Mouse (Mus musculus) CH12.LX (cell line): ENCODE measurements around the gene Esyt2. TPM values are rescaled to one million over a fixed set of nuclear protein-coding genes. Genes with fewer than 3 reads are reported as not detected.

Experiments used
- DNase-seq: peaks from one replicate; pipeline ENCODE4 v3.0.0-alpha.2; 2013; ENCODE audit errors: extremely low read depth
- H3K27ac ChIP-seq: 2 replicates; pipeline ENCODE4 v1.5.1; 2012; ENCODE audit warnings: low read depth, mild to moderate bottlenecking, control low read depth, moderate library complexity; ENCODE audit not compliant: insufficient read depth
- H3K27me3 ChIP-seq: replicated peaks from 2 replicates; pipeline ENCODE3; 2012; ENCODE audit warnings: inconsistent platforms
- H3K36me3 ChIP-seq, 2 experiments: replicated peaks in 1 of 2; 2 replicates each; pipeline versions ENCODE3 to v1.6.1; 2012; ENCODE audit warnings: inconsistent platforms in 1 of 2, low read length in 1 of 2, mild to moderate bottlenecking in 1 of 2, mixed read lengths in 1 of 2, moderate library complexity in 1 of 2; ENCODE audit not compliant: control insufficient read depth in 1 of 2, insufficient read depth in 1 of 2
- H3K4me1 ChIP-seq, 2 experiments: 2 replicates each; pipeline ENCODE4 v1.6.1; 2012; ENCODE audit warnings: inconsistent platforms in 1 of 2, moderate library complexity in 1 of 2; ENCODE audit not compliant: insufficient read depth in 2 of 2, control insufficient read depth in 1 of 2
- H3K4me2 ChIP-seq: 2 replicates; pipeline ENCODE4 v1.6.1; 2012; ENCODE audit warnings: low read depth, mild to moderate bottlenecking, control low read depth; ENCODE audit not compliant: poor library complexity, insufficient read depth, severe bottlenecking
- H3K4me3 ChIP-seq, 3 experiments: fragments of 150-350 bp in 1 of 3; sonication (generic) in 1 of 3; replicated peaks in 1 of 3; 2 replicates each; pipeline versions ENCODE3 to v1.5.1; 2011 to 2012; ENCODE audit warnings: low read depth in 2 of 3, low read length in 2 of 3, mild to moderate bottlenecking in 2 of 3, moderate library complexity in 2 of 3, control low read depth in 1 of 3, improper control_type of control experiment in 1 of 3, inconsistent platforms in 1 of 3, mixed read lengths in 1 of 3; ENCODE audit not compliant: poor library complexity in 1 of 3
- H3K79me2 ChIP-seq: replicated peaks from 2 replicates; pipeline ENCODE4 v1.6.1; 2012; ENCODE audit warnings: mild to moderate bottlenecking, moderate library complexity; ENCODE audit not compliant: control insufficient read depth, poor library complexity, insufficient read depth, severe bottlenecking; ENCODE audit errors: extremely low read depth
- H3K9ac ChIP-seq: 2 replicates; pipeline ENCODE4 v1.6.1; 2012; ENCODE audit warnings: low read depth, mild to moderate bottlenecking, control low read depth, moderate library complexity; ENCODE audit not compliant: insufficient read depth
- H3K9me3 ChIP-seq: replicated peaks from 2 replicates; pipeline ENCODE3; 2012; ENCODE audit warnings: low read length, inconsistent platforms, mixed read lengths
- CTCF ChIP-seq, 2 experiments: IDR thresholded peaks in 1 of 2; conservative IDR thresholded peaks in 1 of 2; 2 replicates each; pipeline ENCODE4 v1.5.1; 2011 to 2012; ENCODE audit warnings: low read depth in 2 of 2, low read length in 2 of 2, improper control_type of control experiment in 1 of 2, inconsistent platforms in 1 of 2, mild to moderate bottlenecking in 1 of 2, moderate library complexity in 1 of 2
- ETS1 ChIP-seq: conservative IDR thresholded peaks from 2 replicates; pipeline ENCODE4 v1.6.1; 2012; ENCODE audit warnings: low read depth, mild to moderate bottlenecking, inconsistent platforms, low read length, improper control_type of control experiment, moderate library complexity
- HCFC1 ChIP-seq: IDR thresholded peaks from 2 replicates; pipeline ENCODE4 v1.6.1; 2012; ENCODE audit warnings: low read depth, mild to moderate bottlenecking, inconsistent platforms, low read length, improper control_type of control experiment
- IRF4 ChIP-seq: IDR thresholded peaks from 2 replicates; pipeline ENCODE4 v1.6.1; 2014; ENCODE audit warnings: low read depth, mild to moderate bottlenecking, inconsistent platforms, low read length, improper control_type of control experiment
- JUND ChIP-seq: conservative IDR thresholded peaks from 2 replicates; pipeline ENCODE4 v1.6.1; 2011; ENCODE audit warnings: low read depth, low read length, improper control_type of control experiment
- KAT2A ChIP-seq: IDR thresholded peaks from 2 replicates; pipeline ENCODE4 v1.6.1; 2012; ENCODE audit warnings: low read length, improper control_type of control experiment, inconsistent platforms; ENCODE audit not compliant: insufficient replicate concordance
- MAX ChIP-seq: IDR thresholded peaks from 2 replicates; pipeline ENCODE4 v1.6.1; 2011; ENCODE audit warnings: low read length, improper control_type of control experiment
- MXI1 ChIP-seq: IDR thresholded peaks from 2 replicates; pipeline ENCODE4 v1.6.1; 2011; ENCODE audit warnings: mild to moderate bottlenecking, low read depth, low read length, improper control_type of control experiment
- MYC ChIP-seq: IDR thresholded peaks from 2 replicates; pipeline ENCODE4 v1.6.1; 2011; ENCODE audit warnings: low read depth, mild to moderate bottlenecking, improper control_type of control experiment, low read length
- NRF1 ChIP-seq: IDR thresholded peaks from 2 replicates; pipeline ENCODE4 v1.6.1; 2014; ENCODE audit warnings: low read depth, mild to moderate bottlenecking, inconsistent platforms, low read length, improper control_type of control experiment, moderate library complexity
- UBTF ChIP-seq: IDR thresholded peaks from 2 replicates; pipeline ENCODE4 v1.6.1; 2012; ENCODE audit warnings: low read depth, mild to moderate bottlenecking, inconsistent platforms, low read length, improper control_type of control experiment, moderate library complexity
- USF1 ChIP-seq: IDR thresholded peaks from 2 replicates; pipeline ENCODE4 v1.6.1; 2014; ENCODE audit warnings: low read depth, mild to moderate bottlenecking, inconsistent platforms, low read length, improper control_type of control experiment
- USF2 ChIP-seq: conservative IDR thresholded peaks from 2 replicates; pipeline ENCODE4 v1.6.1; 2011; ENCODE audit warnings: low read depth, low read length, improper control_type of control experiment
- ZC3H11A ChIP-seq: IDR thresholded peaks from 2 replicates; pipeline ENCODE4 v1.6.1; 2012; ENCODE audit warnings: low read depth, mild to moderate bottlenecking, inconsistent platforms, low read length, improper control_type of control experiment
- ZKSCAN1 ChIP-seq: IDR thresholded peaks from 2 replicates; pipeline ENCODE4 v1.6.1; 2012; ENCODE audit warnings: low read depth, inconsistent platforms, low read length, improper control_type of control experiment, borderline replicate concordance
- ZMIZ1 ChIP-seq: IDR thresholded peaks from 2 replicates; pipeline ENCODE4 v1.6.1; 2012; ENCODE audit warnings: low read depth, mild to moderate bottlenecking, inconsistent platforms, low read length, improper control_type of control experiment
- dilution Hi-C: fragments of 300-500 bp; cut with MboI; formaldehyde crosslinking; loops from 2 replicates; pipeline ENCODE4 v1.14.3; 2020; ENCODE audit warnings: low sequenced_read_pairs; ENCODE audit not compliant: extremely low pct_unique_long_range_greater_than_20kb, extremely low pct_ligation_motif_present
- in situ Hi-C: fragments of 300-500 bp; cut with MboI; formaldehyde crosslinking; loops from 3 replicates; pipeline ENCODE4 v1.14.3; 2019; ENCODE audit warnings: low sequenced_read_pairs, low pct_ligation_motif_present, low pct_unique_long_range_greater_than_20kb, mixed read lengths
- polyA plus RNA-seq: library from polyadenylated mRNA; unstranded; fragments of >175 nt; gene quantifications from 2 replicates; pipeline ENCODE4 v1.2.1, GENCODE M21; 2012; ENCODE audit warnings: low read depth; ENCODE audit not compliant: insufficient read length
- total RNA-seq, 2 experiments: library from RNA; depleted of rRNA; stranded (reverse); fragments of 300-350 nt in 1 of 2; fragments of >200 nt in 1 of 2; gene quantifications; 2 replicates each; pipeline ENCODE4 v1.2.3; 2012 to 2014

Esyt2 gene
- total and polyA plus RNA-seq, 3 experiments = 6.9 to 12.8 (median 8.2) TPM

DNA sequence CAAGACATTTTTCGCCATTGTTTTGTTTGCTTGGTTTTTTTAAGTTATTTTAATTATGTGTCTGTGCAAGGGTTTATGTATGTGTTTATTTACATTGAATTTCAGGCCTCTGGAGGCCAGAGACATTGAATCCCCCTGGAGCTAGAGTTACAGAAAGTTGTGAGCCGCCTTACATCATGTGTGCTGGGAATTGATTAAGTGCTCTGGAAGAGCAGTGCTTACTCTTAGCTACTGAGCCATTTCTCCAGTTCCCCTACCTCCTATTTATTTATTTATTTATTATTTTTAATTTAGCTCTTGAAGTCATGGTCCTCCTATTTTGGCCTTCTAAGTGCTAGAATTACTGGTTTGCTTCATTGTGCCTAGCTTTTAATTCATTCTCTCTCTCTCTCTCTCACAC is 140.7 kb downstream of the Esyt2 start:
- in situ Hi-C loops = loop anchor here (25.0 kb wide), 1 partner anchor 134 kb away; the partner anchor contains the start of genes Esyt2 and Gm11027
- Histone ChIP-seq H3K27me3 (no peaks in the 10 kb centered on the region), H3K4me1 (peaks cover 0 to 20% of the 10 kb centered on the region in 2 experiments; a peak in 2 of 4 replicates), H3K4me3 (no peak overlapping the region), H3K36me3 (peaks cover 40 to 88% of the 10 kb centered on the region in 2 experiments), H3K79me2 (no peaks in the 10 kb centered on the region), H3K9me3 (no peaks in the 10 kb centered on the region), H3K4me2 (no peak overlapping the region), H3K27ac (no peak overlapping the region), H3K9ac (no peak overlapping the region)
- dilution Hi-C loops = no loop called here
- DNase-seq = no peak
- TF ChIP-seq KAT2A (no peak), MXI1 (no peak), JUND (no peak), UBTF (no peak), USF2 (no peak), ETS1 (no peak), ZMIZ1 (no peak), MAX (no peak), HCFC1 (no peak), ZKSCAN1 (no peak), ZC3H11A (no peak), NRF1 (no peak), MYC (no peak), USF1 (no peak), CTCF (conservative IDR thresholded peaks at IDR 0.05 in 1 of 2, IDR thresholded peaks at IDR 0.05 in 1 of 2; ENCODE audit: low read depth in 2 of 2, low read length in 2 of 2) (no peak), IRF4 (no peak)
- TF ChIP-seq, all 38 proteins: peak for 0

DNA sequence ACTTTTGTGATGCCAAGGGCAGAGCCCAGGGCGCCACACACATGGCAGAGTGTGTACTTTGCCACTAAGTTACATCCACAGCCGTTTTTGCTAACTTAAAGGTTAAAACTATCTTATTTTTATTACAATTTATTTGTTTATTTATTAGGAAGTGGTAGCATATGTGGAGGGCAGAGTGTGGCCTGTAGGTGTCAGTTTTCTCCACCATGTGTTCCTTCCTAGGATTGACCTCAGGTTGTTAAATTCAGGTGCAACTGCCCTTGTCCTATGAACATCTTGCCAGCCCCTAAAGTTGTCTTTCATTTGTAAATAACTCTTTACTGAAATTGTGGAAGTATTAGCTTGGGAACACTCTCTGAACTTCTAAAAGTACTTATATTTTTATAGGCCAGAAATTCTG is 144.4 kb downstream of the Esyt2 start:
- Histone ChIP-seq H3K27ac (no peak overlapping the region), H3K9ac (no peak overlapping the region), H3K9me3 (no peaks in the 10 kb centered on the region), H3K4me2 (no peak overlapping the region), H3K4me3 (no peak overlapping the region), H3K4me1 (peaks cover 0 to under 1% of the 10 kb centered on the region in 2 experiments; a peak in 1 of 4 replicates), H3K36me3 (peaks cover 49 to 92% of the 10 kb centered on the region in 2 experiments), H3K79me2 (no peaks in the 10 kb centered on the region), H3K27me3 (no peaks in the 10 kb centered on the region)
- dilution Hi-C loops = no loop called here
- in situ Hi-C loops = no loop called here
- no peak for DNase-seq
- no peak for TF ChIP-seq MYC
